Mouse (Mus musculus): ENCODE measurements at regions not wholly inside any gene's neighbourhood (a gene's known extent, or its start where the extent isn't known, plus 50 kb on each side); places are given as distances from the start of the nearest gene placed in this dataset.

DNA sequence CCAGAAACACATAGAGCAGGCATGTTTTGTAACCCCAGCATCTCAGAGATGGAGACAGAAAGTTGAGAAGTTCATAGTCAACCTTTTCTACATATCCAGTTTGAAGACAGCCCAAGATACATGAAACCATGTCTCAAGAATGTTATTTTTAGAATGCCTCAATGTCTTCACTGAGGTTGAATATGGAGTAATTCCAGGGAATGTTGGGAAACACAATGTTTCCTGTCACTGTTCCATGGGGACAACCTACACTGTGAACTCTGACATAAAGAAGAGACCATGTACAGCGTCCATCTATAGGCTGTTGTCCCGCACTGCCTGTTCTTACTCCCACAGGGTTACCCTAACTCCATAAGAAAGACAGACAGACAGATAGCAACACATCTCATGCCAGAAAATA is 89.8 kb upstream of the Mark1 start:
- no peak for DNase-seq

DNA sequence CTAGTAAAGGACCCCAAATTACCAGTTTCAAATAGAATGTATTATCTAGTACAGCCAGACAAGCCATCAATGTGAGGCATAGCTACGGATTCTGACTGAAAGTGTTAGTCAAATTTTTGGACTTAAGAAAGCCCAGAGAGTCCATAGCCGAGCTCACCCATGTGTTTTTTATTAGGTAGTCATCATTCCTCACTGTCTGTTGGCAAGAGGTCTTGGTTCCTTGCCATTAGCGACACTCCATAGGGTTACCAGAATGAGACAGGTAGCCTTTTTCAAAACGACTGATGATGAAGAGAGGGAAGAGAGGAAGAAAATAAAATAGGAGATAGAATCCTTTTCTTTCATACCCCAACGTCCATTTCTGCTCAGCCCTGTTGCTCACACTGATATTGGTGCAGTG is 83.8 kb upstream of the Mark1 start:
- no peak for DNase-seq

DNA sequence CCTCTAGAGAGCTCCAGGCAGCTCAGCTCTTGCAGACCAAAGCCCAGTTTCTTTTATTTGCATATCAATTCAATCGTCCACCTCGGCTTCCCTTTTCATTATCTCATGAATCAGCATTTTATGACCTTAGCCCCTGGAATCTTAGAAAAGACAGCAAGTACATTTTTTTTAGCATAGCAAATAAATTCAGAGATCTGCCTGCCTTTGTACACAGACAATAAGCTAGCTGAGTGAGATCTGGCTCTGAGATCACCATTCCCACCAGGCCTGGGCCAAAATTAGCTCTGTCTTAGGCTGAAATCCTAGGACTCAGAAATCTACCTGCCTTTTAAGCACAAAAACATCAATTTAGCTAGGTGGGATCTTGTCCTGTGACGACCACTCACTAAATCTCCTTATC is 80.7 kb upstream of the Mark1 start:
- DNase-seq = no peak

DNA sequence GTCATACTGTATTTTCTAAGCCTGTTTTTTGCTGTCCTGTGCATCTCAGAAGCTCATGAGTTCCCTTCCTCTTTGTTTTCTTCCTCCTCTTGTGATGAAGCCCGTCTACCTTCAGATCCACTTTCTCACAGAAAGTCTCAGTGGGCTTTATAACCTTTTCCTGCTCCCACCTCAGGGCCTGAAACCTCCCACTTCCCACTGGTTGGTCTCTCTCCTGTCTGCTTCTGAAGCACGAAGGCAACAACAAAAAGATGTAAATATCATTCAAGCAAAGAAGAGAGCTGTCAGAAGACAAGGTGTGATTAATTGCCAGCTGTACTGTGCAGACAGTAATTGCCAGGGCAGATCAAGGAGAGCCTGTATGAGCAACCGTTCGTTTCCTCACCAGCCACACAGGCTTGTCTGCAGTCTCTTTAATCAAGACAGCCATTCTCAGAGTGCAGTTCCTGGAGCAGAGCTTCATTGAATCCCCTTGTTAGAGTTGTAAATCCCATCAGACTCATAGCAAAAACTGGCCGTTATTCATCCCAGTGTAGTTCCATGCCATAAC is 80.0 kb upstream of the Mark1 start:
- no peak for DNase-seq

DNA sequence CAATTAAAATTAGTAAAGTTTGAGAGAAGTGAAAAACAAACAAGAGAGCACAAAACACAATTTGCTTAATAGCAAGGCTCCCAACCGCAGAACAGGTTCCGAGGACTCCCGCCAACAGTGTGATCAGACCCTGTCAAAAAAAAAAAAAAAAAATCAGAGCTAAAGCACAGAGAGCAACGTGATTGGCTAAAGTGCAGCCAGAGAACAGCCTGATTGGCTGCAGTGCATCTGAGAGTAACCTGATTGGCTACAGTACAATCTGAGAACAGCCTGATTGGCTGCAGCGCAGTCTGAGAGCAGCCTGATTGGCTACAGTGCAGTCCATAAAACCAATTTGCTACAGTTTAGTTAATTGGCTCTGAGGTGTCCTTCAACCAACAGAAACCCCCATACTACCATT is 74.6 kb upstream of the Mark1 start:
- DNase-seq = no peak

DNA sequence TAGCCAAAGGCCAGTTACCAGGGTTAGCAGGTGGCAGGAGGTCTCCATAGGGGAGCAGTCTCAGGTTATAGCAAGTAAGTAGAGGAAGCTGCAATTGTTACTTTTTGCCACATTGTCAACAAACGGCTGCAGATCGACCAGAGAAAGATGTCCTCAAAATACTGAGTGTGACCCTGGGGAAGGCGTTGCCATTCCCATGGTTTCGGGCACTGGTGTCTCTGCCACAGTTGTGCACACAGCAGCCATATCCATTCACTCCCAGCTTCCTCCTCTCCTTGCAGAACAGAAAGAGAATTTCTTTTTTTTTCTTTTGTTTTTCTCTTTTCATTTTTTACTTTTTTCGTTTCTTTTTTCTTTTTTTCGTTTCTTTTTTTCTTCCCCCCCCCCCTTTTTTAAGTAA is 73.4 kb upstream of the Mark1 start:
- DNase-seq = no peak

DNA sequence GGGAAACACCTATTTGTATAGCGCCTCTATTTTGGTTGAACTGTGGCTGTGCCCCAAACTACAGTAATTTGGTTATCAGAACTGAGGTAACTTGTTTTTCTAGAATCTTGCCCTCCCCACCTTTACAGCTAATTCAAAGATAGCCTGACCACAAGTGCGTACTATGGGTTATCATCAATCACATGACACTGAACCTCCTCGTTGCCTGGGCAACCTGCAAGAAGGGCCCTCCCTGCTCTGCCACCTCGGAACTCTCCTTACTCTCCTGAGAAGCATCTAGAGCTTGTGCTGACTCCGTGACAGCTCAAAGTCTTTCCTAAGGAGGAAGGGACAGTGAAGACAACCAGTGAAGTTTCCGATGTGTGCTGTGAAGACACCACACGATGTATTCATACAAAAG is 72.2 kb upstream of the Mark1 start:
- no peak for DNase-seq

DNA sequence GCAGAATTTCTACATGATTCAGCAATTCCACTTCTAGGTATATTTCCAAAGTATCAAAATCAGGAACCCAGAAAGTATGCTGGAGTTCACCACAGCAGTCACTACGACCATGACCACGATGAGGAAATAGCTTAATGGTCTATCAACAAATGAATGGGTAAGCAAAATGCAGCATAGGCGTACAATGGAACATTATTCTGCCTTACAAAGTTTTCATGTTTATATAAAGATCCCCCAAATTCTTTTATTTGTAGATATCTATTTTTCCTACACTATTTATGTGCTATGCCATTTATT is 71.4 kb upstream of the Mark1 start:
- no peak for DNase-seq

DNA sequence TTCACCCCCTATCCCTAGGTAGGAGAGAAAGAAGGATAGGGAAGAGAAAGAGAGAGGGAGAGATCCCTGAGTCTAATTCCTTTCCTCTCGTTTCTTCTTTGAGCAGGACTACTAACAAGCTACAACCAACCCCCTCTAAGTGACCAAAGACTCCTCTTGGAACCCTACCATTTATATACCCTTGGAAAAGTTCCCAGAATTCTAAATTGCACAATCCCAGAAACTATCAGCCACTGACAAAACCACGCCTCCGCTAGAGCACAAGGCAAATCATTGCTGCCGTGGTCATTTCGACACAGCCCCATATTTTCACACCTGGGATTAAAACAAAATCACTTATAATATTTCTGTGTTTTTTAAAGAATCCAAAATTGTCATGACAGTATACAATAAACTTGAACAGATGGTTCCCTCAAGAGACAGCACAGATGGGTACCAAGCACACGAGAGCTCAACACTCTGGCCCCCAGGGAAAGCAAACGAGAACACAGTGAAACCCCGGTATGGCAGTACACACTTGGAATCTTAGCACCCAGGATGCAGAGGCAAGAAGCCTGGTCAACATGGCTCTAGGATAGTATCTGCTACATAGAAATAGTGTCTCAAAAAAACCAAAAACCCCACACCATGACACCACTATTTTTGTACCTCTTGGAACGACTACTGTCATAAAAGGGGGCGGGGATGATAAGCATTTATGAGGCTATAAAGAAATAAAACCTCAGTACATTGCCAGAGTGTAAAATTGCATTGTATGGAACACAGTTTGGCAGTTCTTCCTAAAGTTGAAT is 70.9 kb upstream of the Mark1 start:
- DNase-seq = no peak

DNA sequence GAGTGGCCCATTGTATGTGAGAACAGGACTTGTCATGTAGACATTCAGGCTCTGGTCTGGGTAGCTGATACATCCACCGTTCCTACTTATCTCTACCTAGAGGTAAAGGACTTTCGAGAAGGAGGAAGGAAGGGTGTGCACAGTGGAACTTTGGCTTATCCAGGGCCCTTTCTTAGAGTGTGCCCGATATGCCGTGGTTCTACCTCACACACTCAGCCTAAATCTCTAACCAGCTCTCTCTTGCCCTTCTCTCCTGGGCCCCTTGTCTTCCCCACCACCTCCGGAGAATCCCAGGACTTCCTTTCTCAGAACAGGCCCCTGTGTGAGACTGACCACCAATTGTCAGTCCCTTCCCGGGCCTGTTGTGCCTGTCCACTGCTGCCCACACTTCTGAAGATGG is 68.8 kb upstream of the Mark1 start:
- no peak for DNase-seq

DNA sequence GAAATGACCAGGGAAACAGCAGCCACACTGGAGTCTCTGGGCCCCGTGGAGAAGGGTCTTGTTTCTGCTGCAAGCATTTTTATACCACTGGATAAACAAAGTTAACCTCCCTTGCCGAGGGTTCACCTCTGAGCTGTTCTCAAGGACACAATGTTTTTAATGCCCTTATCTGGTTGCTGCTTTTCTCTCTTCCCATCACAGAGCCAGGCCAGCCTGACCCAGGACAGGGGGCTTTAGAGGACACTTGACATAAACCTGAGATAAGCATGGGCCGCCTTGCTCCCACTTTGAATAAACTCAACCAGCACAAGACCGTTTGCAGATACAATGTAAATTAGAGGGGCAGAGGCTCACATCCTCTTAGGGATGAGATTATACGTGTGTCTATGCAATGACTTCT is 68.3 kb upstream of the Mark1 start:
- no peak for DNase-seq

DNA sequence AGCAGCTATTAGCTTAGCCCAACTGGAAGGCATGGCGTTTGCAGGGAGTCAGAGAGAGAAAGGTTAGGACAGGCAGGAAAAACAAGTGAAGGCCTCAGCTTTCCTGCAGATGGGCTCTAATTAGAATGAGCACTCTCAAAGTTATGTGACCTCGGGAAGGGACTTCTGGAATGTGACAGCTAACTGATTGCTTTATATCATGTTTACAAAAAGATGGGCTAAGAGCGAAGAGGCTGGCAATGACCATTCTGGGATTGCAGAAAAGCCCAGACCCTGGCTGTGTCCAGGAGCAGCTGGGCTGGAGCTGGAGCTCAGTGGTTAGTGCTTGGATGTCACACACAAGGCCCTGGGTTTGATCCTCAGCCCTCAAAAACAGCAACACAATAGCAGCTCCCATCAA is 65.7 kb upstream of the Mark1 start:
- no peak for DNase-seq

DNA sequence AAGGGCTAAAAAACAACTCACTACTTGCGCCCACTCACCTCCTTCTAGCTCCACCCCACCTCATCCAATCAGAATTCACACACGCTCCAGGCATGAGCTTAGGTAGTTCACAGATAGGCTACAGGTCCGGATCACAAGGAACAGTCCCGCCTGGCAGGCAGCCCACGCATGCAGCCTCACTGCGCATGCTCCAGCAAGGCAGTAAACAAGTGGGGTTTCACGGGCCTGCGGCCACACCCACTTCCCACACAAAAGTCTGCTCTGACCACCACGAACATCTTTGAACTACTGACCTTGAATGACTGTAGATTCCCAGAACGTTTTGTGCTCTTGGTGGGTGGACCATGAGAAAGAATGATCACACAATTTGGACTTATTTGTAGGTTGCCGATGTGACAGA is 62.7 kb upstream of the Mark1 start:
- no peak for DNase-seq

DNA sequence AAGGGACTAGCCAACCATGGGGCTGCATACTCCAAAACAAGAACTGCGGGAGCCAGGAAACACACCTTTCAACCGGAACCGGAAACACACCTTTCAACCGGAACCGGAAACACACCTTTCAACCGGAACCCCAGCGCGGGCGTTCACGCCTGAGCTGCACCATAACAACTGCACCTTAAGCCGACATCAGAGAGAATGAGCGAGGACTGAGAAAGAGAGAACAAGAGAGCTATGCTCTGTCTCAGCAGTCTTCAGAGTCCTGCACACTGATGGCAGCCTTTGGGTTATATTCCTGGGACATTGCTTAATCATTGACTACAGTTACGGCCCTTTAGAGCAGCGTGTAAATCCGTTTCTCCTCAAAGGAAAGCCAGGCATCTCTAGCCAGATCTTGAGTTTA is 58.1 kb upstream of the Mark1 start:
- DNase-seq = no peak

DNA sequence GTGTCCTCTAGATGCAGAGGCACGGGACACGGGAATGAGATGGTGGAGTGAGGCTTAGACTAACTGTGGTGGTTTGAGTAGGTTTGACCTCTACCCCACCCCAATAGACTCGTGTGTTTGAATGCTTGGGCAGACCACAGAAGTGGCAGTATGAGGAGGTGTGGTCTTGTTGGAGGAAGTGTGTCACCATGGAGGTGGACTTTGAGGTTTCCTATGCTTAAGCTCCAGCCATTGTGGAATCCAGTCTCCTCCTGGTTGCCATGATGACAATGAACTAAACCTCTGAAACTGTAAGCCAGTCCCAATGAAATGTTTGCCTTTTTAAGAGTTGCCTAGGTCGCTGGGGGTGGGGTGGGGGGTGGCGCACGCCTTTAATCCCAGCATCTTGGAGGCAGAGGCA is 53.3 kb upstream of the Mark1 start:
- DNase-seq = no peak

DNA sequence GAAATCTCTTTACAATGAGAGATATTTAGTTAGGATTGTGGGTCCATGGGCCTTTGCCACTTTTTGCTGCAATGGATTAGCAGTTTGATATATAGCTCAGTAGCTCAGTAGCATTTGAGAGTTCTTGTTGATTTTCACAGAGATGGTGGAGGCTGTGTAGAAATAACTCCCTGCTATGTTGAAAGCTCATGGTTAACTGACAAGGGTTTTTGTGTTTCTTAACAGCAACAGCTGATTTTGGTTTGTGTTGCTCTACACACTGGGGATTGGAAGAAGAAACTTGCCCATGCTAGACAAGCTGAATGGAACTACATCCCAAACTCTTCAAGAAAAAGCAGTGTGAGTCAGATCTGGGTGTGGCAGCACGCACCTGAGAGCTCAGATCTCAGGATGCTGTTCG is 50.6 kb upstream of the Mark1 start:
- no peak for DNase-seq

All from right cerebral cortex, postnatal 4 days (tissue).